Mouse (Mus musculus) liver, embryonic 13.5 days (tissue): ENCODE results near the gene Zfp37. TPM values are rescaled to one million over a fixed set of nuclear protein-coding genes. Genes with fewer than 3 reads are reported as not detected.
"Not testable (repeated sequence)": the region's sequence is repeated elsewhere in the genome, so short reads cannot be mapped to it uniquely, and the experiment has no call there.

Experiments
- ATAC-seq: fragments of 200-750 bp; cut with Nextera tagmentation; 2 replicates; pipeline ENCODE4 v1.8.0; 2017; ENCODE audit warnings: low read depth, mild to moderate bottlenecking, moderate number of reproducible peaks, moderate library complexity
- DNase-seq: peaks from one replicate; pipeline ENCODE4 v3.0.0; 2022
- H3K27ac ChIP-seq: fragments of 300-500 bp; sonication (generic); 2 replicates; pipeline ENCODE4 v1.5.1; 2015; ENCODE audit warnings: moderate library complexity, mild to moderate bottlenecking, inconsistent platforms
- H3K27me3 ChIP-seq: fragments of 300-500 bp; sonication (generic); 2 replicates; pipeline ENCODE4 v1.6.1; 2015; ENCODE audit warnings: mild to moderate bottlenecking, inconsistent platforms
- H3K36me3 ChIP-seq: fragments of 300-500 bp; sonication (generic); 2 replicates; pipeline ENCODE4 v1.6.1; 2015; ENCODE audit warnings: mild to moderate bottlenecking, inconsistent platforms
- H3K4me1 ChIP-seq: fragments of 300-500 bp; sonication (generic); replicated peaks from 2 replicates; pipeline ENCODE4 v1.6.1; 2015; ENCODE audit warnings: inconsistent platforms
- H3K4me2 ChIP-seq: fragments of 300-500 bp; sonication (generic); 2 replicates; pipeline ENCODE4 v1.6.1; 2015; ENCODE audit warnings: inconsistent platforms, mild to moderate bottlenecking, moderate library complexity
- H3K4me3 ChIP-seq: fragments of 300-500 bp; sonication (generic); replicated peaks from 2 replicates; pipeline ENCODE4 v1.5.1; 2015; ENCODE audit warnings: mild to moderate bottlenecking, inconsistent platforms
- H3K9ac ChIP-seq: fragments of 300-500 bp; sonication (generic); 2 replicates; pipeline ENCODE4 v1.6.1; 2015; ENCODE audit warnings: mild to moderate bottlenecking, inconsistent platforms
- H3K9me3 ChIP-seq: fragments of 300-500 bp; sonication (generic); replicated peaks from 2 replicates; pipeline ENCODE4 v1.6.1; 2016; ENCODE audit warnings: inconsistent platforms
- WGBS: fragments of 180-500 bp; shearing (Covaris S2); methylation state at CpG from one replicate; pipeline ENCODE4 v1.1.7; 2015; ENCODE audit not compliant: insufficient replicate concordance; 5-methylcytosine and 5-hydroxymethylcytosine counted together
- polyA plus RNA-seq: library from polyadenylated mRNA; unstranded; fragments of >200 nt; fragmentation: Nextera tagmentation; extraction: Ambion mirVana; gene quantifications from 2 replicates; pipeline ENCODE4 v1.2.1, GENCODE M21; 2015

Zfp37 gene
- 0.47 and 0.78 TPM in 2 replicates for polyA plus RNA-seq

DNA sequence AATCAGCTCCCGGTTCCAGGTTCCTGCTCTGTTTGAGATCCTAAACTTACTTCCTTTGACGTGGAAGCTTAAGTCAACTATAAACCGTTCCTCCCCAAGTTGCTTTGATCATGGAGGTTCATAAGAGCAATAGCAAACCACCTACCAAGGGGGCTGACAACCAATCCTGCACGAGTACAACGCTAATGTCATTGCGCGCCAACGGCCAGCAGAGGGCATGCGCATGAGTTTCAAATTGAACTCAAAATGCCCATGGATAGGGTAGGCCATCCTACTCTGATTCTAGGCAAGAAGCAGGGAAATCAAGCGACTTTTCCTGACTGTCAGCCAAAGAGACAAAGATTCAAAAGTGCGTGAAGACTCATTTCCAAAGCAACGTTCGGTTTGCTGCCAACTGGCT is at the start of gene Zfp37:
Gene Zfp37, minus strand, starts transcription at position 279 of the 400 bp plus-strand sequence.
- Histone ChIP-seq H3K9ac (no peak within 1 kb of the TSS), H3K4me2 (no peak within 1 kb of the TSS), H3K4me3 (no peak within 1 kb of the TSS), H3K4me1 (no peaks in the 10 kb centered on the region), H3K27ac (no peak within 1 kb of the TSS), H3K9me3 (no peaks in the 10 kb centered on the region), H3K36me3 (no peaks in the 10 kb centered on the region), H3K27me3 (no peaks in the 10 kb centered on the region)
- WGBS, result 54% methylated on average over 13 of the region's 13 CpGs
- DNase-seq (no peak), ATAC-seq (no peak)

- Histone ChIP-seq H3K4me3 (no peak overlapping the region), H3K4me1 (peaks cover 9% of the 10 kb centered on the region), H3K4me2 (no peak overlapping the region), H3K36me3 (no peaks in the 10 kb centered on the region), H3K9ac (no peak overlapping the region), H3K9me3 (no peaks in the 10 kb centered on the region), H3K27ac (no peak overlapping the region), H3K27me3 (no peaks in the 10 kb centered on the region)
- DNase-seq, result no peak
- 58% methylated on average over 4 of the region's 4 CpGs for WGBS
- no peak for ATAC-seq
These were observed 47.2 kb upstream of the Zfp37 start for GRCm38 (mm10) chr4:62278081-62278480.

DNA sequence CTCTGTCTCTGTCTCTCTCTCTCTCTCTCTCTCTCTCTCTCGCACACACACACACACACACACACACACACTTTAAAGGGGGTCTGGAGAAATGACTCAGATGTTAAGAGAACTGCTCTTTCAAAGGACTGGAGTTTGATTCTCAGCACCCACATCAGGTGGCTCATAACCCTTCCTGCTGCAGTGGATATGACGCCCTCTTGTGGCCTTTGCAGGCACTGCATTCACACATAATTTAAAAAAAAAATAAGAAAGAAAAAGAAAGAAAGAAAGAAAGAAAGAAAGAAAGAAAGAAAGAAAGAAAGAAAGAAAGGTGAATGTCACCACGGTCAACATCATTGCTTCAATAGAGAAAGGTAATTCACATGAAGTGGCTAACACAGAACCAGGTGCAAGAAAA is 46.4 kb upstream of the Zfp37 start:
- peaks cover 9% of the 10 kb centered on the region for H3K4me1 ChIP-seq
- H3K27ac ChIP-seq, result no peak overlapping the region
- no peaks in the 10 kb centered on the region for H3K9me3 ChIP-seq
- ATAC-seq, result no peak
- no peak overlapping the region for H3K4me3 ChIP-seq
- H3K27me3 ChIP-seq, result no peaks in the 10 kb centered on the region
- H3K9ac ChIP-seq, result no peak overlapping the region
- WGBS, result 53% methylated on average over 3 of the region's 3 CpGs
- DNase-seq, result no peak
- H3K4me2 ChIP-seq, result no peak overlapping the region
- no peaks in the 10 kb centered on the region for H3K36me3 ChIP-seq

GRCm38 (mm10) chr4:62276642-62277041 is 45.8 kb upstream of the Zfp37 start:
- H3K4me1 ChIP-seq, result peaks cover 9% of the 10 kb centered on the region
- no peak overlapping the region for H3K4me2 ChIP-seq
- H3K9ac ChIP-seq, result no peak overlapping the region
- no peaks in the 10 kb centered on the region for H3K27me3 ChIP-seq
- ATAC-seq (no peak), DNase-seq (no peak)
- WGBS, result 69% methylated on average over 10 of the region's 10 CpGs
- no peaks in the 10 kb centered on the region for H3K9me3 ChIP-seq
- no peaks in the 10 kb centered on the region for H3K36me3 ChIP-seq
- H3K4me3 ChIP-seq, result no peak overlapping the region
- no peak overlapping the region for H3K27ac ChIP-seq

GRCm38 (mm10) chr4:62274841-62275536 is 44.1 kb upstream of the Zfp37 start:
- H3K4me2 ChIP-seq, result no peak overlapping the region
- H3K9ac ChIP-seq, result no peak overlapping the region
- ATAC-seq (no peak; the same call in 1 of the 2 replicates), DNase-seq (no peak)
- H3K4me1 ChIP-seq, result peaks cover 9% of the 10 kb centered on the region
- no peaks in the 10 kb centered on the region for H3K9me3 ChIP-seq
- H3K36me3 ChIP-seq, result no peaks in the 10 kb centered on the region
- H3K27me3 ChIP-seq, result no peaks in the 10 kb centered on the region
- H3K4me3 ChIP-seq, result no peak overlapping the region
- H3K27ac ChIP-seq, result no peak overlapping the region
- 38% methylated on average over 12 of the region's 12 CpGs for WGBS

- H3K27ac ChIP-seq, result no peak overlapping the region
- WGBS, result 79% methylated on average over 10 of the region's 10 CpGs
- no peaks in the 10 kb centered on the region for H3K36me3 ChIP-seq
- H3K27me3 ChIP-seq, result no peaks in the 10 kb centered on the region
- H3K4me2 ChIP-seq, result no peak overlapping the region
- ATAC-seq (no peak), DNase-seq (no peak)
- H3K9ac ChIP-seq, result no peak overlapping the region
- H3K4me1 ChIP-seq, result peaks cover 9% of the 10 kb centered on the region
- no peak overlapping the region for H3K4me3 ChIP-seq
- no peaks in the 10 kb centered on the region for H3K9me3 ChIP-seq
These were observed 43.1 kb upstream of the Zfp37 start for GRCm38 (mm10) chr4:62273916-62274315.

- no peak for DNase-seq
- Histone ChIP-seq H3K9ac (no peak overlapping the region), H3K27ac (no peak overlapping the region), H3K27me3 (no peaks in the 10 kb centered on the region), H3K4me3 (no peak overlapping the region), H3K4me2 (no peak overlapping the region), H3K9me3 (no peaks in the 10 kb centered on the region), H3K4me1 (peaks cover 9% of the 10 kb centered on the region; the same call in 1 of the 2 replicates), H3K36me3 (no peaks in the 10 kb centered on the region)
- no peak for ATAC-seq
- WGBS, result 70% methylated on average over 10 of the region's 10 CpGs
These were observed 41.8 kb upstream of the Zfp37 start for GRCm38 (mm10) chr4:62272696-62273095.

- Histone ChIP-seq H3K9me3 (no peaks in the 10 kb centered on the region), H3K4me1 (no peaks in the 10 kb centered on the region), H3K36me3 (no peaks in the 10 kb centered on the region), H3K27me3 (no peaks in the 10 kb centered on the region), H3K9ac (no peak overlapping the region), H3K27ac (no peak overlapping the region), H3K4me3 (no peak overlapping the region), H3K4me2 (no peak overlapping the region)
- DNase-seq, result no peak
- 55% methylated on average over 10 of the region's 10 CpGs for WGBS
- no peak for ATAC-seq
These were observed 36.3 kb upstream of the Zfp37 start for GRCm38 (mm10) chr4:62267101-62267500.

DNA sequence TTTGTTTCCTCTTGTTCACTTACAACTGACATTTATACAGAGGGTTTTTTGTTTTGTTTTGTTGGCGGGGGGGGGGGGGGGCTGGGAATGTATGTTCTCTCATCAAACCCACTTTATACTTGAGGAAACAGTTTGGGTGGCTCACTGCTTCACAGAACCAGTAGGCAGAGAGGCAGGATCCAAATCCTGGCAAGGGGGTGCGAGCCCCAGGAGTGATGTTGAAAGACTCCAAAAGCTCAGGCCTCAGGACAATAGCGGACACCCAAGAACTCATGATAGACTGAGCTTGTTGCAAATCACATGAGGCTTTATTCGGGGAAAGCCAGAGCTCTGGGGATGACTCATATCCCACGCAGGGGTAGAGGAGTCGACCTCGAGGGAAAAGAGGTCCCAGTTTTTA is 35.2 kb upstream of the Zfp37 start:
- H3K4me2 ChIP-seq, H3K9ac ChIP-seq, H3K4me3 ChIP-seq, H3K4me1 ChIP-seq, ATAC-seq, H3K27ac ChIP-seq, DNase-seq, H3K9me3 ChIP-seq, H3K36me3 ChIP-seq, H3K27me3 ChIP-seq: not testable (repeated sequence)
- 62% methylated on average over 7 of the region's 7 CpGs for WGBS

GRCm38 (mm10) chr4:62265154-62265836 is 34.4 kb upstream of the Zfp37 start:
- Histone ChIP-seq H3K4me2 (no peak overlapping the region), H3K27ac (no peak overlapping the region), H3K9me3 (no peaks in the 10 kb centered on the region), H3K9ac (no peak overlapping the region), H3K36me3 (no peaks in the 10 kb centered on the region), H3K4me3 (no peak overlapping the region), H3K27me3 (no peaks in the 10 kb centered on the region), H3K4me1 (no peaks in the 10 kb centered on the region)
- DNase-seq, result no peak
- WGBS, result 48% methylated on average over 10 of the region's 10 CpGs
- peak; percentile 41; the same call in 1 of the 2 replicates for ATAC-seq

DNA sequence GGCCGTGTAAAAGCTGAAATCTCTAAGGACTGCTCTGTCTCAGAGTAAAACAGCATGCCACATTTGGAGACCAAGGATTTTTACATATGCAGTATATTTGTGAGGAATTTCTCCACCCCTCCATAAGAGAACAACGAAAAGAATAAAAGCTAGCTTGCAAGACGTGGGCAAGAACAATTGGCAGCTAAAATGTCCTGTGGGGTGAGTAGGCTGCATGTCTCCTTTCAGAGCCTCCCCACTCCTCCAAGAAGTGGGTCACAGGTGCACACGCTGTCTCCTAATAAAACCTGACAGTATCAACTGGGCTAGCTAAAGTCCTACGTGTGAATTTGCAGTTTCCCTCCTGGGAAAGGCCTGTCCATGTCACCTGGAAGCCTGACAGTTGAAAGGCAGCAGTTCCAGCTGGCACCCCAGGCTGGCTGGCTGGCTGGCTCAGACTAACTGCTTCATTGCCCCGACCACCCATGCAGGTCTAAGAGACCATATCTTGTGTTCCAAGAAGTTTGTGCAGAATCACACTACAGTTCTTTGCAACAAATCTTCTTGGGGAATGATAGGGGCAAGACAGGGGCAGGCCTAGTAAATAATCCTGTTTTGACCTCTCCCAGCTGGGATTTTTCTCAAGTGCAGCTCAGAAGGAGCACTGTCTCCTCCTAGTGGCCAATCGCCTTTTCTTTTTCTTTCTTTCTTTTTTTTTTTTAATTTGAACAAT is 32.4 kb upstream of the Zfp37 start:
- Histone ChIP-seq H3K27ac (no peak overlapping the region), H3K4me2 (no peak overlapping the region), H3K4me1 (no peaks in the 10 kb centered on the region), H3K36me3 (no peaks in the 10 kb centered on the region), H3K27me3 (no peaks in the 10 kb centered on the region), H3K9me3 (no peaks in the 10 kb centered on the region), H3K9ac (no peak overlapping the region), H3K4me3 (no peak overlapping the region)
- 36% methylated on average over 7 of the region's 7 CpGs for WGBS
- ATAC-seq, result no peak
- DNase-seq, result no peak
